Mouse (Mus musculus) neural tube, embryonic 14.5 days (tissue): ENCODE measurements around the gene C1qtnf4. TPM values are rescaled to one million over a fixed set of nuclear protein-coding genes. Genes with fewer than 3 reads are reported as not detected.
A peak's percentile ranks its signal among the peaks of the same experiment; 100 is the strongest.

ENCODE experiments used
- ATAC-seq: fragments of 200-750 bp; cut with Nextera tagmentation; 2 replicates; pipeline ENCODE4 v1.8.0; 2017; ENCODE audit warnings: low read depth, mild to moderate bottlenecking, moderate TSS enrichment, moderate library complexity
- H3K27ac ChIP-seq: fragments of 300-500 bp; sonication (generic); 2 replicates; pipeline ENCODE4 v1.5.1; 2014; ENCODE audit warnings: low read depth, mild to moderate bottlenecking, control low read depth, low read length, moderate library complexity, mixed read lengths
- H3K27me3 ChIP-seq: fragments of 300-500 bp; sonication (generic); 2 replicates; pipeline ENCODE4 v1.6.1; 2014; ENCODE audit warnings: low read length; ENCODE audit not compliant: control insufficient read depth, insufficient read depth
- H3K36me3 ChIP-seq: fragments of 300-500 bp; sonication (generic); 2 replicates; pipeline ENCODE4 v1.6.1; 2014; ENCODE audit warnings: low read length, mixed read lengths; ENCODE audit not compliant: control insufficient read depth, insufficient read depth
- H3K4me1 ChIP-seq: fragments of 300-500 bp; sonication (generic); 2 replicates; pipeline ENCODE4 v1.6.1; 2014; ENCODE audit warnings: low read length; ENCODE audit not compliant: control insufficient read depth, insufficient read depth
- H3K4me2 ChIP-seq: fragments of 300-500 bp; sonication (generic); 2 replicates; pipeline ENCODE4 v1.6.1; 2014; ENCODE audit warnings: mild to moderate bottlenecking, low read depth, low read length, control low read depth
- H3K4me3 ChIP-seq: fragments of 300-500 bp; sonication (generic); 2 replicates; pipeline ENCODE4 v1.5.1; 2014; ENCODE audit warnings: low read depth, low read length, control low read depth, mixed read lengths
- H3K9ac ChIP-seq: fragments of 300-500 bp; sonication (generic); replicated peaks from 2 replicates; pipeline ENCODE4 v1.6.1; 2014; ENCODE audit warnings: low read depth, mild to moderate bottlenecking, control low read depth, low read length, mixed read lengths
- H3K9me3 ChIP-seq: fragments of 300-500 bp; sonication (generic); 2 replicates; pipeline ENCODE4 v1.6.1; 2016; ENCODE audit warnings: low read length; ENCODE audit not compliant: control insufficient read depth
- WGBS: fragments of 180-500 bp; shearing (Covaris S2); extraction: QIAGEN DNeasy Blood & Tissue Kit; methylation state at CpG from one replicate; pipeline ENCODE4 v1.1.7; 2014; 5-methylcytosine and 5-hydroxymethylcytosine counted together
- polyA plus RNA-seq: library from polyadenylated mRNA; unstranded; fragments of >200 nt; fragmentation: Nextera tagmentation; extraction: Ambion mirVana; gene quantifications from 2 replicates; pipeline ENCODE4 v1.2.1, GENCODE M21; 2014

C1qtnf4 gene
- polyA plus RNA-seq, 1 experiment from 2014 or later, result 135 TPM

DNA sequence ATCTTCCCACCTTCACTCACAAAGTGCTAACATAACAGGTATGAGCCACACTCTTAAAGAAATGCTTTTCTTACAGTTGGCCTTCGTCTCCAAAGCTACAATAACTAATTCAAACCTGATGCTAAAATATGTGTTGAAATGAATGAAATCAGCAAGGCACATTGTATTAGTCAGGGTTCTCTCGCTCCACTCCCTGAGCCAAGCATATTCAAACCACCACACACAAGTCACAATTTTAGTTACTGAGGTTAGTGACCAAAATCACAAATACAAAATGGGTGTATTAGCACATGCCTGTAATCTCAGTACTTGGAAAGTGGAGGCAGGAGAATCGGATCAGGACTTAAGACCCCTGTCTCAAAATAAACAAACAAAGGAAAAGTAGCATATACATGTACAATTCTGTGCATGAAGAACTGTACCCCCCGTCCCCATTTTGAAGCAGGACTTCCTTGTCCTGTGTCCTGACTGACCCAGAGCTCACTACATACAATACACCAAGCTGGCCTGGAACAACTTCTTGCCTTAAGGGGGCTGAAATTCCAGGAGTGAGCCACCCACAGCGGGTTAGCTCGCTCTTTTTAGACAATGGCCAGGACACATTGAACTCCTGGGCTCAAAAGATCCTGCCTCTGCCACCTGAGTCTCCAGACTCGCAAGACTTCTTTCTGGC lies 31.0 kb downstream of the C1qtnf4 start:
- H3K9me3 ChIP-seq, result no peaks in the 10 kb centered on the region
- H3K4me3 ChIP-seq, result peak overlapping the region; percentile 62
- peak overlapping the region; percentile 87 for H3K27ac ChIP-seq
- peak overlapping the region; percentile 96 for H3K9ac ChIP-seq
- peaks cover 13% of the 10 kb centered on the region; the same call in 1 of the 2 replicates for H3K4me1 ChIP-seq
- peak overlapping the region; percentile 89 for H3K4me2 ChIP-seq
- WGBS, result 33% methylated on average over 7 of the region's 7 CpGs
- ATAC-seq, result peak; percentile 16; the same call in 1 of the 2 replicates
- peaks cover 13% of the 10 kb centered on the region for H3K36me3 ChIP-seq
- H3K27me3 ChIP-seq, result no peaks in the 10 kb centered on the region

DNA sequence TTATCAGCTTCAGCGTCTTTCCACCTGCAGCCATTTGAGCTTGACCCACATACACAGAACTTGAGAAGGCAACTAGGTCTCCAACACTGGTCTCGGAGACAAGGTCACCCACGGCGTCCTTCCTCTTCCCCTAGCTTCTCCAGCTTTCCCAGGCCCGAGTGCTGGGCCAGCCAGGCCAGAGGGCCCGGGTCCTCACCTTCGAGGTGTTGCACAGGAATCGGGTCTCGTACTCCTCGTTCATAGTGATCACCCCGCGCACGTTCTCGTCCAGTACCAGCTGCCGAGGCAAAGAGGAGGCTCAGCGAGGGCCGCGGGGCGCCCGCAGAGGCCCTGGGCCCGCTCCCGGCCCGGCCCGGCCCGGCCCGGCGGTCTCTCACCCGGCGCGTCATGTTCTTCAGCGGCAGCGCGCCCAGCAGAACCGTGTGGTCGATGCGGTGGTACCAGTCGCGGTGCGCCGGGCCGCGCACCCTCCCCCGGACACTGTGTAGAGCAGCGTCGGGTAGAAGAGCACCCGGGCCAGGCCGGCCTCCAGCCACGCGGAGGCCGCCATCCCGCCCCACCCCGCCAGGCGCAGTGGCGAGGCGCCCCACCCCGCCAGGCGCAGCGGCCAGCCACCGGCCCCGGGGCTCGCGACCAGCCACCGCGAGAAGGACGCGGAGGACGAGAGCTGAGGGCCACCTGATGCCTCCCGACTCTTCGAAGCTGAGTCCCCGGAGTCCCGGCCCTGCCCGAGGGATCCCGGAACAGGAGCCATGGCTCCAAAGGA lies 31.8 kb downstream of the C1qtnf4 start:
- peaks cover 10% of the 10 kb centered on the region for H3K36me3 ChIP-seq
- no peaks in the 10 kb centered on the region for H3K9me3 ChIP-seq
- peak; percentile 87 for ATAC-seq
- H3K4me1 ChIP-seq, result peaks cover 13% of the 10 kb centered on the region; the same call in 1 of the 2 replicates
- under 1% methylated on average over 51 of the region's 73 CpGs for WGBS
- H3K27me3 ChIP-seq, result no peaks in the 10 kb centered on the region
- peak overlapping the region; percentile 89 for H3K4me2 ChIP-seq
- peak overlapping the region; percentile 96 for H3K9ac ChIP-seq
- H3K27ac ChIP-seq, result peak overlapping the region; percentile 87
- peak overlapping the region; percentile 62 for H3K4me3 ChIP-seq

DNA sequence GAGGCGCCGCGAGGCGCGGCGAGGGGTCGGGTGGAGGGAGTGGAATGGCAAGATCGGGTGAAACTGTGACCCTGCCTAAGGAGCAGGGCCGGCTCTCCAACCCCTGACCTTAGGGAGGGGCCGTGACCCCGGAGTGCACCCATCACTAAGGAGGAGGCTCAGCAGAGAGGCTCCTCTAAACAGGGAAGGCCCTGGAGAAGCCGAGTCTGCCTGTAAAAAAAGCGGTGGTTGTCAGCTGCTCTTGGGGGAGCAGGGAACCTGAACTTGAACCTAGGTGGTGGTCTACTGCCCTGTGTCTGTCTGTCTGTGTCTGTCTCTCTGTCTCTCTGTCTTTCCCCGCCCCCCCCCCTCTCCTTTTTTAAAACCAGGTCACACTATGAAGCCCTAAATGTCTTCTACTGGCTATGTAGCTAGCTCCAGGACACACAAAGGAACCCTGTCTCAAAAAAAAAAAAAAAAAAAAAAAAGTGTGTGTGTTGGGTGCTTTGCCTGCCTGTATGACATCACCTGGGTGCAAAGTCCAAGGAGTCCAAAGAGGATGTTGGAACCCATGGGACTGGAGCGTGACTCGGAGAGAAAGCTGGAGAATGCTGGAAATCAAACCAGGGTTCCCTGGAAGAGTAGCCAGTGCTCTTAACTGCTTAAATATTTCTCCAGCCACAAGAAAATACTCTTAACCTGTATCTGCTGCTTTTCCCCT lies 32.5 kb downstream of the C1qtnf4 start:
- H3K36me3 ChIP-seq, result peaks cover 5% of the 10 kb centered on the region; the same call in 1 of the 2 replicates
- peaks cover 13% of the 10 kb centered on the region; the same call in 1 of the 2 replicates for H3K4me1 ChIP-seq
- no peaks in the 10 kb centered on the region for H3K9me3 ChIP-seq
- peak overlapping the region; percentile 89 for H3K4me2 ChIP-seq
- H3K4me3 ChIP-seq, result peak overlapping the region; percentile 62
- peak; percentile 71 for ATAC-seq
- peak overlapping the region; percentile 87 for H3K27ac ChIP-seq
- peak overlapping the region; percentile 96 for H3K9ac ChIP-seq
- 11% methylated on average over 15 of the region's 16 CpGs for WGBS
- no peaks in the 10 kb centered on the region for H3K27me3 ChIP-seq

DNA sequence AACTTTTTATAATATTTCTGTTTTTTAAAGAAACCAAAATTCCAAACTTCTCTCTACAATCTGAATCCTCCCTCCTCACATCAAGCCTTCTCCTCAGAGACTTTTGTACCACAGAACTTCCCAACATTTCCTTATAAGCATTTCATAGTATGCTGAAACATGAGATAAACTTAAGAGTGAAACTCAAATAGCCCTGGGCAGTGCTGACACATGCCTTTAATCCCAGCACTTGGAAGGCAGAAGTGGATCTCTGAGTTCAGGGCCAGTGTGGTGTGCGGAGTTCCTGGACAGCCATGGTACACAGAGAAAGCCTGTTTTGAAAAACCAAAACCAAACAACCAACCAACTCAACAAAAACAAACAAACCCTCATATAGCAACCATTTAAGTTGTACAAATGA lies 35.5 kb downstream of the C1qtnf4 start:
- H3K4me1 ChIP-seq, result peaks cover 4% of the 10 kb centered on the region; the same call in 1 of the 2 replicates
- H3K9ac ChIP-seq, result no peak overlapping the region
- no peaks in the 10 kb centered on the region for H3K36me3 ChIP-seq
- H3K27me3 ChIP-seq, result no peaks in the 10 kb centered on the region
- no peak for ATAC-seq
- H3K4me2 ChIP-seq, result no peak overlapping the region
- 95% methylated on average over 1 of the region's 1 CpGs for WGBS
- no peaks in the 10 kb centered on the region for H3K9me3 ChIP-seq
- no peak overlapping the region for H3K4me3 ChIP-seq
- H3K27ac ChIP-seq, result no peak overlapping the region

DNA sequence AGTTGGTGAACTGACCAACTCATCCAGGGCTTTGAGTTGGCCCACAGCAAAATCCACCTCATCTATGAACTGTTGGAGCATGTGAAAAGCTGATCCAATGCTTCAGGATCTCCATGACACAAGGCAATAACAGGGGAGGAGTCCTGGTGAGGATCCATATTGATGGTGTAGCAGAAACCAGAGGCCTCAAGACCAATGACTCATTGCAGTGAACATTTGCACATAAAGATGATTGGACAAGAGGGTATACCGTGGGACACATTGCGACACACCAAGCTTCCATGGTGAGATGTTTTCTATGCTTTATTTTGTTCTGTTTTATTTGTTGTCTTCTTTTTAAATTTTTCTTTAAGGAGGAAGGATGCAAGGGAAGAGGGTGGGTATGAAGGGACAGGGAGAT lies 37.0 kb downstream of the C1qtnf4 start:
- Histone ChIP-seq H3K27me3 (no peaks in the 10 kb centered on the region), H3K27ac (no peak overlapping the region), H3K4me1 (no peaks in the 10 kb centered on the region), H3K4me2 (no peak overlapping the region), H3K36me3 (no peaks in the 10 kb centered on the region), H3K4me3 (no peak overlapping the region), H3K9ac (no peak overlapping the region), H3K9me3 (no peaks in the 10 kb centered on the region)
- ATAC-seq, result no peak
- 92% methylated on average over 2 of the region's 2 CpGs for WGBS

DNA sequence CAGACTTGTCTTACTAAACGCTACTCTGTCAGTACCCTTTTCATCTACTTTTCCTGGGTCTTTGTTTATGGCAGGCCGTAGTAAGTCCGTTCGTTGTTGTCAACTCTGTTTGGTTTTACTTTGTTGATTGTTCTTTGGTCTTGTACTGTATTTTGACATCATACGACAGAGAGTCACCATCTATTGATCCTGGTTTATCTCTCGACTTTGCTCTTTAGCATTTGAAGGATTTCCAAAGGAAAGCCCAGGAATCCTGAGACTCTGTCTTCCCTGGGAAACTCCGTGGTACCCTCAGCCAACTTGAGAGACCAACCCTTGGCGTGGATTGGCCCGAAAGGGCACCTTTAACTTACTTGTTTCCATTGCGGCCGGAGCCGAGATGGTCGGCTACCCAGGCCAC lies 42.9 kb downstream of the C1qtnf4 start:
- no peak for ATAC-seq
- H3K27me3 ChIP-seq, result no peaks in the 10 kb centered on the region
- H3K27ac ChIP-seq, result no peak overlapping the region
- H3K9ac ChIP-seq, result no peak overlapping the region
- H3K4me3 ChIP-seq, result no peak overlapping the region
- H3K4me2 ChIP-seq, result no peak overlapping the region
- 90% methylated on average over 13 of the region's 13 CpGs for WGBS
- no peaks in the 10 kb centered on the region for H3K4me1 ChIP-seq
- H3K36me3 ChIP-seq, result no peaks in the 10 kb centered on the region
- no peaks in the 10 kb centered on the region for H3K9me3 ChIP-seq

DNA sequence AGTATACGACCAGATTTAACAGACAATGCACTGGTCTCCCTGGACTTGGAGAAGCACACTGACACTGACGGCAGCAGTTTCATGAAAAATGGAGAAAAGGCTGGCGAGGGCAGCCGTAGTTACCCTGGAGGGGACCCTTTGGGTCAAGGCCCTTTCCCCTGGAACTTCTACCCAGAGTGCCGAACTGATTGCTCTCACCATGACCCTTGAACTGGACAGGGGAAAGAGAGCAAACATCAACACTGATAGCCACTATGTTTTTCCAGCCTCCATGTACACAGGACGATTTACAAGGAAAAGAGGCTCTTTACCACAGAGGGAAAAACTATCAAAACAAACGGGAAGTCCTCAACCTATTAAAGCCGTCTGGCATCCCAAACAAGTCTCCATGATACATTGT lies 46.2 kb downstream of the C1qtnf4 start:
- Histone ChIP-seq H3K27ac (no peak overlapping the region), H3K4me3 (no peak overlapping the region), H3K36me3 (no peaks in the 10 kb centered on the region), H3K4me1 (no peaks in the 10 kb centered on the region), H3K4me2 (no peak overlapping the region), H3K9ac (no peak overlapping the region), H3K9me3 (no peaks in the 10 kb centered on the region), H3K27me3 (no peaks in the 10 kb centered on the region)
- no peak for ATAC-seq
- 83% methylated on average over 8 of the region's 8 CpGs for WGBS

DNA sequence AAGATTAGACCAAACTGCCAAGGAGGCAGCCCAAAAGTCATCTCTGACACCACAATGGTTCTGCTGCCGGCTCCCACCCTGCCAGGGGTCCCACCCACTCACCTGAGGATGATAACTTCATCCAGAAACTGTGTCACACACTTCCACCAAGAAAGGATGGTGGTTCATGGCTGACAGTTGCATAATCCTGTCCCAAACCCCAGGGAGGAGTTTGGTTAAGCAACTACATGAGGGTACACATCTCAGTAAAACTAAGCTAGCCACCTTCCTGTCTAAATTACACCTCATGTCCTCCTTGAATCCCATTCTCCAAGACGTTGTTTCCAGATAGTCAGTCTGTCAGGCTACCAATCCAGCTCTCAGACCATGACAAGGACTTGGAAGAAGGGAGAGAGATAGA lies 46.6 kb downstream of the C1qtnf4 start:
- H3K36me3 ChIP-seq, result no peaks in the 10 kb centered on the region
- H3K27me3 ChIP-seq, result no peaks in the 10 kb centered on the region
- WGBS, result 76% methylated on average over 2 of the region's 2 CpGs
- H3K9ac ChIP-seq, result no peak overlapping the region
- ATAC-seq, result no peak
- no peak overlapping the region for H3K4me2 ChIP-seq
- no peaks in the 10 kb centered on the region for H3K9me3 ChIP-seq
- no peak overlapping the region for H3K27ac ChIP-seq
- H3K4me1 ChIP-seq, result no peaks in the 10 kb centered on the region
- no peak overlapping the region for H3K4me3 ChIP-seq

DNA sequence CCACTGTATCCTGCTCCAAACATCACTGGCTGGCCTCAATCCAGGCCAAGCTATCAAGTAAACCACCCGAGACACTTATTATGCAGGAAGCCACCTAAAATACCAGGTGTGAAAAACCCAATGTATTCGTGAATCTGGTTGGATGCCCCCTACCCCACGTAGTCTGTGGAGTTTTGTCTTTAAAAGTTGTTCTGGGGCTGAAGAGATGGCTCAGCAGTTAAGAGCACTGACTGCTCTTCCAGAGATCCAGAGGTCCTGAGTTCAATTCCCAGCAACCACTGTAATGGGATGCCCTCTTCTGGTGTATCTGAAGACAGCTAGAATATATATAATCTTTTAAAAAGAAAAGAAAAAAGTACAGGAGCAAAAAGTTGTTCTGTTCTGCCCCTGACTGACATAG lies 52.7 kb downstream of the C1qtnf4 start:
- H3K9me3 ChIP-seq, result no peaks in the 10 kb centered on the region
- H3K4me2 ChIP-seq, result no peak overlapping the region
- H3K27ac ChIP-seq, result no peak overlapping the region
- H3K27me3 ChIP-seq, result no peaks in the 10 kb centered on the region
- ATAC-seq, result no peak
- H3K4me1 ChIP-seq, result peaks cover 18% of the 10 kb centered on the region
- H3K36me3 ChIP-seq, result no peaks in the 10 kb centered on the region
- no peak overlapping the region for H3K4me3 ChIP-seq
- H3K9ac ChIP-seq, result no peak overlapping the region
- WGBS, result 81% methylated on average over 3 of the region's 3 CpGs
